Mouse (Mus musculus): Measurements from ENCODE around the gene Kpna7. TPM values are rescaled to one million over a fixed set of nuclear protein-coding genes. Genes with fewer than 3 reads are reported as not detected.

Gene Kpna7
- polyA plus RNA-seq, 1 experiment, result not detected

DNA sequence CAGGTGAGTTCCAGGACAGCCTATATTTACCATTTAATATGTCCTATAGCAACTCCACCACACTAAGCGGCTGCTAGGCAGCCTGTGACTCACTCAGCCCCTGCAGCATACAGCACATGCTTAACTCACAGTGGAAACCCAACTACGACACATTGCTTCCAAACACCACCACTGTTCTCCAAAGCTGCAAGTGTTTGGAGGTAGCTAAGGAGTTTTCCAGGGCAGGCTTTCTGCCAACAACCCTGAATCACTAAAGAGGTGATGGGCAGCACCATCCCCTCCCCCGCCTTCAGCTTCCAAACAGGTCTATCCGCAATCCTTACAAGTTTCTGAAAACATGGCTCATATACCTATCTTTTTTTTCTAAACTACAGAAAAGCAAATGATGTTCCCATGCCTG is 134.0 kb downstream of the Kpna7 start:
- no peak for TF ChIP-seq POLR2A (IDR thresholded peaks at IDR 0.05; ENCODE audit: insufficient read length, low read depth)
- no peak for TF ChIP-seq CEBPB (IDR thresholded peaks at IDR 0.05; ENCODE audit: insufficient read depth, poor library complexity, severe bottlenecking)
- no peak for TF ChIP-seq E2F4 (IDR thresholded peaks at IDR 0.05; ENCODE audit: insufficient read depth)
- TF ChIP-seq REST (IDR thresholded peaks at IDR 0.05; ENCODE audit: insufficient read depth, insufficient read length), result no peak
- no peak for TF ChIP-seq SRF (IDR thresholded peaks at IDR 0.05; ENCODE audit: control insufficient read depth, insufficient read length, low read depth)
- Histone ChIP-seq H3K27me3 (ENCODE audit: control insufficient read depth, insufficient read depth, insufficient read length) (no peaks in the 10 kb centered on the region), H3K4me2 (ENCODE audit: low read depth) (no peak overlapping the region), H3K36me3 (ENCODE audit: control insufficient read depth, insufficient read depth) (no peaks in the 10 kb centered on the region), H3K4me3 (no peak overlapping the region), H3ac (ENCODE audit: control insufficient read depth, insufficient read length) (no peak overlapping the region), H3K79me2 (ENCODE audit: control insufficient read depth, insufficient read depth) (peaks cover 97% of the 10 kb centered on the region)

DNA sequence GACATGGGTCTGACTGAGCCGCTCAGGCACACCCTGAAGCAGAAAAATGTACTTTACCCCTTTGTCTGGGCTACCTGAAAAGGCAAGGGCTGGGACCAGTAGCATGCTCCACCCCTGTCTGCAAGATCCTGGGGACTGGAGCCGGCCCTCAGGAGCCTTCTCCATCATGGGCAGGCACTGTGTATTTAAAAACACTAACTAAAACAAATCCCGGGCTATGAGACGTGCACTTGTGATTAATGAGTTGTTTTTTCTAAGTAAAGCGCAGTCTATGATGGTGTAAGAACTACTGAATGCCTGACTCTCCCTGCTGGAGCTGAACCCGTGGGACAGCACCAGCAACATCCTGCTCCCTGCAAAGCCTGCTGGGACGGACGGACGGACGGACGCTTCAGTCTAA is 135.4 kb downstream of the Kpna7 start:
- Histone ChIP-seq H3K4me3 (no peak overlapping the region), H3K36me3 (ENCODE audit: control insufficient read depth, insufficient read depth) (no peaks in the 10 kb centered on the region), H3ac (ENCODE audit: control insufficient read depth, insufficient read length) (no peak overlapping the region), H3K4me2 (ENCODE audit: low read depth) (no peak overlapping the region), H3K79me2 (ENCODE audit: control insufficient read depth, insufficient read depth) (peaks cover 97% of the 10 kb centered on the region), H3K27me3 (ENCODE audit: control insufficient read depth, insufficient read depth, insufficient read length) (no peaks in the 10 kb centered on the region)
- TF ChIP-seq MYOD1 (IDR thresholded peaks at IDR 0.05; ENCODE audit: control insufficient read depth in 1 of 3, insufficient read length in 2 of 3, low read depth in 2 of 3), result no peak
- TF ChIP-seq TCF12 (IDR thresholded peaks at IDR 0.05; ENCODE audit: insufficient read depth, poor library complexity, severe bottlenecking), result no peak
- TF ChIP-seq POLR2AphosphoS2 (IDR thresholded peaks at IDR 0.05; ENCODE audit: insufficient read length, low read depth), result no peak
- TF ChIP-seq MAX (IDR thresholded peaks at IDR 0.05; ENCODE audit: low read depth), result no peak

DNA sequence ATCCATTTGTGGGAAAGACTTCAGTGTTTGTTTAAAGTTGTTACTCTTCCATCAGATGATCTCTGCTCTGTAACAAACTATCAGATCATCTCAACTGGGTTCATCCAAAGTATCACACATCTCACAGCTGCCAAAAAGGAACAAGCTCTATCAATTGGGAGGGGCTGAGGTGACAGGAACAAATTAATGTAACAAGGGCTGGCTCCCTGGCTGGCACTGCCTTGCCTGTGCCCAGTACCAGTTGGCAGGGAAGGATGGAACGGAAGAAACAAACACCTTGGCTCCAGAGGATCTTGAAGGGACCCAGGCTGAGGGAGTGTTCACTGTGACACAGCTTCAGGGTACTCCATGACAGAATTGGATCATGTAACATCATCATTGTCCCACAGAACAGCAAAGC is 135.8 kb downstream of the Kpna7 start:
- Histone ChIP-seq H3K36me3 (ENCODE audit: control insufficient read depth, insufficient read depth) (no peaks in the 10 kb centered on the region), H3K4me3 (no peak overlapping the region), H3ac (ENCODE audit: control insufficient read depth, insufficient read length) (no peak overlapping the region), H3K4me2 (ENCODE audit: low read depth) (no peak overlapping the region), H3K79me2 (ENCODE audit: control insufficient read depth, insufficient read depth) (peaks cover 97% of the 10 kb centered on the region), H3K27me3 (ENCODE audit: control insufficient read depth, insufficient read depth, insufficient read length) (no peaks in the 10 kb centered on the region)
- no peak for TF ChIP-seq TCF3 (IDR thresholded peaks at IDR 0.05; ENCODE audit: insufficient read length, low read depth)

DNA sequence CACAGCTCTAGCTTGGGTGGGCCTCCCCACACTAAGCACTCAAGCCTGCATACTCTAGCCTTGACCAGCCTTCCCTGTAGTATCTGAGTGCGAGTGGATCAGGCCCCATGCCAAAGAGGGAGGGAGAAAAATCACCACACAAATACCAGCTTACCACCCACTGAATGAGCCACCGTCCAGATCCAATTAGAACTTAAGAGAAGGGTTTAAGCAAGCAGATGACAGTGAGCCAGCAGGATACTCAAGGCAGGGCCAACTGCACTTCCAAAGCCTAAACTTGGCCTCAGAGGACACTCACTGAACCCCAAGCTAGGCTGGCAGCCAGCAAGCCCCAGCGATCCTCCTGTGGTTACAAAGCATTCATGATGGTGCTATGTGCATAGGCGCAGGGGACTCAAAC is 137.8 kb downstream of the Kpna7 start:
- Histone ChIP-seq H3K4me3 (no peak overlapping the region), H3K27me3 (ENCODE audit: control insufficient read depth, insufficient read depth, insufficient read length) (no peaks in the 10 kb centered on the region), H3K79me2 (ENCODE audit: control insufficient read depth, insufficient read depth) (peaks cover 97% of the 10 kb centered on the region), H3K4me2 (ENCODE audit: low read depth) (peak overlapping the region; percentile 62), H3K36me3 (ENCODE audit: control insufficient read depth, insufficient read depth) (no peaks in the 10 kb centered on the region), H3ac (ENCODE audit: control insufficient read depth, insufficient read length) (no peak overlapping the region)
- no peak for TF ChIP-seq MYOD1 (IDR thresholded peaks at IDR 0.05; ENCODE audit: control insufficient read depth in 1 of 3, insufficient read length in 2 of 3, low read depth in 2 of 3)
- no peak for TF ChIP-seq CEBPB (IDR thresholded peaks at IDR 0.05; ENCODE audit: insufficient read depth, poor library complexity, severe bottlenecking)
- no peak for TF ChIP-seq SRF (IDR thresholded peaks at IDR 0.05; ENCODE audit: control insufficient read depth, insufficient read length, low read depth)
- TF ChIP-seq POLR2AphosphoS2 (IDR thresholded peaks at IDR 0.05; ENCODE audit: insufficient read length, low read depth), result no peak
- TF ChIP-seq USF1 (IDR thresholded peaks at IDR 0.05; ENCODE audit: low read depth), result no peak
- TF ChIP-seq REST (IDR thresholded peaks at IDR 0.05; ENCODE audit: insufficient read depth, insufficient read length), result no peak
- TF ChIP-seq MYOG (IDR thresholded peaks at IDR 0.05; ENCODE audit: control insufficient read depth in 1 of 3, insufficient read depth in 1 of 3, insufficient read length in 2 of 3, low read depth in 2 of 3), result no peak
- TF ChIP-seq TCF12 (IDR thresholded peaks at IDR 0.05; ENCODE audit: insufficient read depth, poor library complexity, severe bottlenecking), result no peak
- TF ChIP-seq E2F4 (IDR thresholded peaks at IDR 0.05; ENCODE audit: insufficient read depth), result no peak
- TF ChIP-seq TCF3 (IDR thresholded peaks at IDR 0.05; ENCODE audit: insufficient read length, low read depth), result no peak
- no peak for TF ChIP-seq POLR2A (IDR thresholded peaks at IDR 0.05; ENCODE audit: insufficient read length, low read depth)
- TF ChIP-seq MAX (IDR thresholded peaks at IDR 0.05; ENCODE audit: low read depth), result no peak

DNA sequence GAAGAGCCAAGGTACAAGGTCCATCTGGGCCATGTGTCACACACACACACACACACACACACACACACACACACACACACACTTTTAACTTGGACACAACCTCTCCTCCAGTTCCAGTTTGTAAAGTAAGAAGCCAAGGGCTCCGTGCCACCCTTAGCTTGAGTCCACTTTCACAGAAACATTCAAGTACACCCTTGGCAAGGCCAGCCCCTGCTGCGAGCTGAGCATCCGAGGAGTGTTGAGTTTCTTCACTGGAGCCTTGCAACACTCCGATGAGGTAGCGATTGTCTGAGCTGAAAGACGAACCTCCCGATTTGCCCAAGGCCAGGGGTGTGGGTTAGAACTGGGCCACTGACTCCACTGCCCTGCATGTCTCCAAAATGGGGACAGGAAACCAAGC is 138.9 kb downstream of the Kpna7 start:
- H3K27me3 ChIP-seq (ENCODE audit: control insufficient read depth, insufficient read depth, insufficient read length), result no peaks in the 10 kb centered on the region
- no peaks in the 10 kb centered on the region for H3K36me3 ChIP-seq (ENCODE audit: control insufficient read depth, insufficient read depth)
- no peak overlapping the region for H3K4me3 ChIP-seq
- H3ac ChIP-seq (ENCODE audit: control insufficient read depth, insufficient read length), result no peak overlapping the region
- peaks cover 97% of the 10 kb centered on the region for H3K79me2 ChIP-seq (ENCODE audit: control insufficient read depth, insufficient read depth)
- H3K4me2 ChIP-seq (ENCODE audit: low read depth), result no peak overlapping the region
- no peak for TF ChIP-seq E2F4 (IDR thresholded peaks at IDR 0.05; ENCODE audit: insufficient read depth)

DNA sequence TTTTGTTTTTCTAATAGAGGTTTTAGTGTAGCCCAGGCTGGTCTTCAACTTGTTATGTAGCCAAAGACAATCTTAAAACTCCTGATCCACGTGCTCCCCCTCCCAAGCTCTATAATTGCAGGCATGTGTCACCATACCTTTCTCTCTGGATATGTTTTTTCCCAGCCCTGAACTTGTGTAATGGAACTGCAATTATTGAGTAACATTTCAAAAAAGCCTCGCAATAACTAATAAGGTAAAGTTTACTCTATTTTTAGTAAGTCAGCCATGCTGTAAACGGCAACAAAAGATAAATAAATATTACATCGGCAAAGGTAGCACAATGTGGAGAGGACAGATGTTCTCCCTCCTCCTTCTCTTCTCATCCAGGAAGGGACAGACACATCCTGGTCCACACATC is 139.5 kb downstream of the Kpna7 start:
- no peaks in the 10 kb centered on the region for H3K36me3 ChIP-seq (ENCODE audit: control insufficient read depth, insufficient read depth)
- no peak overlapping the region for H3K4me3 ChIP-seq
- H3K27me3 ChIP-seq (ENCODE audit: control insufficient read depth, insufficient read depth, insufficient read length), result no peaks in the 10 kb centered on the region
- H3ac ChIP-seq (ENCODE audit: control insufficient read depth, insufficient read length), result no peak overlapping the region
- H3K79me2 ChIP-seq (ENCODE audit: control insufficient read depth, insufficient read depth), result peaks cover 97% of the 10 kb centered on the region
- no peak overlapping the region for H3K4me2 ChIP-seq (ENCODE audit: low read depth)
- no peak for TF ChIP-seq POLR2AphosphoS2 (IDR thresholded peaks at IDR 0.05; ENCODE audit: insufficient read length, low read depth)
- peak; percentile 38; the same call in 1 of the 2 replicates for TF ChIP-seq CEBPB (IDR thresholded peaks at IDR 0.05; ENCODE audit: insufficient read depth, poor library complexity, severe bottlenecking)
